In genomic region chr5:110635951-110636707, GRCm38 (mm10) we compare ENCODE assay signal across 10 mouse cellular contexts. TPM values are rescaled to one million over a fixed set of nuclear protein-coding genes. Genes with fewer than 3 reads are reported as not detected.
DNase-seq lines count a peak whose midpoint lies in the region; ATAC-seq and TF ChIP-seq lines count a peak whose summit lies in the region.
"Had no signal": no experiment of that assay in that cellular context is flagged by ENCODE, and none has a peak within 500 bp of the region (broad histone marks: within the 10 kb centered on the region; RNA-seq: fewer than 3 reads in every experiment).

No protein-coding gene starts in this region.

- H3K9me3 ChIP-seq in heart, postnatal 0 days (replicated peaks; ENCODE audit: control insufficient read depth, low read length): no peaks in the 10 kb centered on the region
- H3K9me3 ChIP-seq in heart, embryonic 10.5 days: no peaks in the 10 kb centered on the region
- no peaks in the 10 kb centered on the region for H3K9me3 ChIP-seq in intestine, postnatal 0 days (ENCODE audit: control insufficient read depth)
- H3K9me3 ChIP-seq: heart, embryonic 15.5 days had no signal

- TF ChIP-seq POLR2A in thymus, adult 2 months (IDR thresholded peaks at IDR 0.05; ENCODE audit: control insufficient read depth, extremely low read depth, insufficient read depth, low read length, poor library complexity): no peak

- no peaks in the 10 kb centered on the region for H3K4me1 ChIP-seq in heart, postnatal 0 days (ENCODE audit: control insufficient read depth, insufficient read depth)
- H3K4me1 ChIP-seq in heart, embryonic 10.5 days: no peaks in the 10 kb centered on the region
- H3K4me1 ChIP-seq in intestine, postnatal 0 days (replicated peaks; ENCODE audit: control insufficient read depth, insufficient read depth, low read length): no peaks in the 10 kb centered on the region
- H3K4me1 ChIP-seq in thymus, adult 2 months (replicated peaks; ENCODE audit: control insufficient read depth, insufficient read depth, low read length): peaks cover 3% of the 10 kb centered on the region; the same call in 1 of the 2 replicates
- H3K4me1 ChIP-seq: heart, embryonic 15.5 days had no signal

- ATAC-seq in heart, postnatal 0 days (ENCODE audit: insufficient read depth, low read depth): no peak
- ATAC-seq in intestine, postnatal 0 days: no peak

- 30% methylated on average over 6 of the region's 6 CpGs for WGBS in heart, postnatal 0 days
- WGBS in heart, embryonic 10.5 days: 41% methylated on average over 6 of the region's 6 CpGs
- 36% methylated on average over 6 of the region's 6 CpGs for WGBS in intestine, postnatal 0 days
- 38% methylated on average over 6 of the region's 6 CpGs for WGBS in thymus, adult 2 months

- peak; percentile 72 for TF ChIP-seq CTCF in heart, postnatal 0 days (IDR thresholded peaks at IDR 0.05; ENCODE audit: low read depth)
- TF ChIP-seq CTCF in intestine, postnatal 0 days (IDR thresholded peaks at IDR 0.05; ENCODE audit: low read depth): peak; percentile 76
- no peak for TF ChIP-seq CTCF in thymus, adult 2 months (IDR thresholded peaks at IDR 0.05; ENCODE audit: borderline replicate concordance, control insufficient read depth, extremely low read depth, insufficient read depth, low read length, poor library complexity)

- H3K27me3 ChIP-seq in heart, postnatal 0 days (ENCODE audit: control insufficient read depth, insufficient read depth, low read length): 0 out of 2 replicates have a peak, but pooled peaks cover 5% of the 10 kb centered on the region
- peaks cover 3% of the 10 kb centered on the region; the same call in 1 of the 2 replicates for H3K27me3 ChIP-seq in heart, embryonic 10.5 days (ENCODE audit: insufficient read depth, poor library complexity, severe bottlenecking)
- no peaks in the 10 kb centered on the region for H3K27me3 ChIP-seq in intestine, postnatal 0 days (replicated peaks; ENCODE audit: control insufficient read depth, insufficient read depth, low read length)
- no peaks in the 10 kb centered on the region for H3K27me3 ChIP-seq in thymus, adult 2 months (ENCODE audit: control insufficient read depth, insufficient read depth, low read length)

- no peaks in the 10 kb centered on the region for H3K36me3 ChIP-seq in heart, postnatal 0 days (replicated peaks; ENCODE audit: control insufficient read depth, insufficient read depth, low read length)
- no peaks in the 10 kb centered on the region for H3K36me3 ChIP-seq in heart, embryonic 10.5 days
- no peaks in the 10 kb centered on the region for H3K36me3 ChIP-seq in intestine, postnatal 0 days (ENCODE audit: control insufficient read depth, insufficient read depth)
- no peaks in the 10 kb centered on the region for H3K36me3 ChIP-seq in thymus, adult 2 months (ENCODE audit: control insufficient read depth, insufficient read depth, low read length)
- H3K36me3 ChIP-seq: heart, embryonic 15.5 days had no signal

- no peak overlapping the region for H3K27ac ChIP-seq in heart, postnatal 0 days (ENCODE audit: low read depth)
- H3K27ac ChIP-seq in heart, embryonic 10.5 days: no peak overlapping the region
- H3K27ac ChIP-seq in intestine, postnatal 0 days (ENCODE audit: low read depth, low read length): no peak overlapping the region
- H3K27ac ChIP-seq in thymus, adult 2 months (ENCODE audit: control insufficient read depth, insufficient read depth, low read length): no peak overlapping the region
- H3K27ac ChIP-seq: heart, embryonic 15.5 days had no signal

- peak; percentile 41 for DNase-seq in heart, postnatal 0 days (ENCODE audit: low spot score)
- DNase-seq in heart, embryonic 10.5 days (ENCODE audit: low spot score): no peak
- peak; percentile 74 for DNase-seq in CD4-positive helper T cell, adult 2 months (ENCODE audit: low read depth, low spot score)
- DNase-seq in brain, adult 2 months (ENCODE audit: low read depth, low spot score): peak; percentile 77
- DNase-seq in natural killer cell, adult 2 months (ENCODE audit: low spot score in 2 of 2): no peak
- no peak for DNase-seq in adrenal gland, postnatal 4 days (ENCODE audit: low spot score in 2 of 2)
- DNase-seq in thymus, adult 2 months: no peak

- H3K4me2 ChIP-seq in heart, postnatal 0 days (ENCODE audit: low read depth, low read length): no peak overlapping the region
- H3K4me2 ChIP-seq in intestine, postnatal 0 days (replicated peaks; ENCODE audit: low read depth): no peak overlapping the region
- H3K4me2 ChIP-seq: heart, embryonic 15.5 days had no signal

- H3K4me3 ChIP-seq in heart, postnatal 0 days (ENCODE audit: low read depth, low read length): no peak overlapping the region
- H3K4me3 ChIP-seq in heart, embryonic 10.5 days: no peak overlapping the region
- H3K4me3 ChIP-seq in intestine, postnatal 0 days (ENCODE audit: low read depth, low read length): no peak overlapping the region
- H3K4me3 ChIP-seq in thymus, adult 2 months (ENCODE audit: control insufficient read depth, insufficient read depth, low read length): no peak overlapping the region
- H3K4me3 ChIP-seq: heart, embryonic 15.5 days; myocyte had no signal

- TF ChIP-seq EP300 in heart, postnatal 0 days (IDR thresholded peaks at IDR 0.05; ENCODE audit: low read depth): no peak

- no peak overlapping the region for H3K9ac ChIP-seq in heart, postnatal 0 days (replicated peaks; ENCODE audit: low read depth, low read length)
- H3K9ac ChIP-seq in intestine, postnatal 0 days (ENCODE audit: low read depth, low read length): no peak overlapping the region
- H3K9ac ChIP-seq: heart, embryonic 15.5 days had no signal

RNA-seq across cellular contexts. Expression of gene Noc4l, which starts 17.1 kb away (rescaled TPM):
- 7.6 and 27.2 TPM in 2 replicates for total RNA-seq in heart, postnatal 0 days (2014; rRNA removed; ENCODE audit: low replicate concordance)
- polyA plus RNA-seq in heart, postnatal 0 days (2015; fragmentation: Nextera tagmentation; extraction: Ambion mirVana): 16.7 and 19.0 TPM in 2 replicates
- polyA plus RNA-seq in heart, embryonic 10.5 days (2016; fragmentation: Nextera tagmentation; extraction: Ambion mirVana): 55.1 and 73.2 TPM in 2 replicates
- 15.8 and 17.2 TPM in 2 replicates for polyA plus RNA-seq in intestine, postnatal 0 days (2015; fragmentation: Nextera tagmentation; extraction: Ambion mirVana)
- 10 to 100 TPM; 27.0 to 29.3 TPM for total RNA-seq in adrenal gland, postnatal 4 days (2021)
- 140 and 153 TPM in 2 replicates for polyA plus RNA-seq in thymus, adult 2 months (2012; rRNA removed)

RNA-seq across cellular contexts. Expression of gene Ddx51, which starts 17.1 kb away (rescaled TPM):
- 2.6 and 12.1 TPM in 2 replicates for total RNA-seq in heart, postnatal 0 days (2014; rRNA removed; ENCODE audit: low replicate concordance)
- polyA plus RNA-seq in heart, postnatal 0 days (2015; fragmentation: Nextera tagmentation; extraction: Ambion mirVana): 4.4 and 5.9 TPM in 2 replicates
- polyA plus RNA-seq in heart, embryonic 10.5 days (2016; fragmentation: Nextera tagmentation; extraction: Ambion mirVana): 21.2 and 33.9 TPM in 2 replicates
- polyA plus RNA-seq in intestine, postnatal 0 days (2015; fragmentation: Nextera tagmentation; extraction: Ambion mirVana): 4.9 and 6.9 TPM in 2 replicates
- 10 to 100 TPM; 26.3 to 27.0 TPM for total RNA-seq in adrenal gland, postnatal 4 days (2021)
- 33.4 and 34.6 TPM in 2 replicates for polyA plus RNA-seq in thymus, adult 2 months (2012; rRNA removed)

Comparison
In these comparisons a context has a peak if more than half of its experiments do, and no peak if none do; other contexts are left out.
1. DNase-seq: peak in heart, postnatal 0 days (single experiment), CD4-positive helper T cell, adult 2 months (single experiment) and brain, adult 2 months (single experiment); none in heart, embryonic 10.5 days (single experiment), natural killer cell, adult 2 months (0 of 2), adrenal gland, postnatal 4 days (0 of 2) and thymus, adult 2 months (single experiment).